Mouse (Mus musculus) megakaryocyte, adult 5-6 weeks (primary cell): Measurements from ENCODE around the gene Slc6a19. TPM values are rescaled to one million over a fixed set of nuclear protein-coding genes. Genes with fewer than 3 reads are reported as not detected.
"Not testable (repeated sequence)": the region's sequence is repeated elsewhere in the genome, so short reads cannot be mapped to it uniquely, and the experiment has no call there.

ENCODE experiments used
- ATAC-seq: 2 replicates; pipeline ENCODE4 v1.8.0; 2016; ENCODE audit warnings: mild to moderate bottlenecking, inconsistent platforms; ENCODE audit not compliant: poor library complexity, severe bottlenecking
- total RNA-seq, 2 experiments: library from RNA; stranded (forward) in 1 of 2; stranded (reverse) in 1 of 2; fragments of 153-499, 151-499 nt in 1 of 2; fragments of 221-1000, 200-1000 nt in 1 of 2; gene quantifications; 2 replicates each; pipeline versions ENCODE4 v1.2.3 to v1.2.4; 2015 to 2017

Slc6a19 gene
- total RNA-seq, 2 experiments from 2014 or later, result 0.04 TPM; not detected in 1

DNA sequence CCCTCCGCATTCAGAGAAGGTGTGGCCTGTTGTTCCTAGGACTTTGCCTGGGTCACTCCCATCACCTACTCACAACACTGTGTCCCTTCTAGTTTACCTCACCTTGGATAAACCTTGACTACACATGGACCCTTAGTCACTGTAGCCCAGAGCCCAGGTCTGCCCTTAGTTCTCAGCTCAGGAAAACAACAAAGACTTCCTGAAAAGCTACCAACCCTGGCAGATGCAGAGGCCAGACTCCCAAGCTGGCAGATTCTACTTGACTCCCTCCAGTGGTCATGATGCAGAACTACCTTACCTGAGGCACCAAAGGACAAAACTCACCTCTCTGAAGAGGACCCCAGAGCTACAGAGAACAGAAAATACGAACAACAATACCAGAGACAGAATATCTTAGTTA is 9.4 kb upstream of the Slc6a19 start:
- ATAC-seq, result peak; percentile 35; the same call in 1 of the 2 replicates

DNA sequence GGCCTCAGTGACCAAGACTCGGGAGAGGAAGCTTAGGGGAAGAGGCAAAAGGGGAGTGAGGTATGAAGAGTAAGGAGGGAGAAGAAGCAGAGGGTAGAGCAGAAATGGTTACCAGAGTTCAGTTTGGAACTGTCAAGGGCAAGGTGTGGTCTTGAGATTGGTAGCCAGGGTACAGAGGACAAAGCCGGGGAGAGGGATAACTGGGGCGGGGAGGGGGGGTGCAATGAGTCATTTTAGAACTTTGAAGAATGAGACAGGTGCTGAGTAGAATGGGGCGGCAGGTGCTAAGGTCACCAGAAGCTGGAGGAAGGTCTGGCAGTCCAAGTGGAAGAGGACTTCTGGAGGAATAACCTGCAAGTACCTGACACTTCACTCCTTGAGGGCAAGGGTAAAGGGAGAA is 8.5 kb upstream of the Slc6a19 start:
- no peak for ATAC-seq

DNA sequence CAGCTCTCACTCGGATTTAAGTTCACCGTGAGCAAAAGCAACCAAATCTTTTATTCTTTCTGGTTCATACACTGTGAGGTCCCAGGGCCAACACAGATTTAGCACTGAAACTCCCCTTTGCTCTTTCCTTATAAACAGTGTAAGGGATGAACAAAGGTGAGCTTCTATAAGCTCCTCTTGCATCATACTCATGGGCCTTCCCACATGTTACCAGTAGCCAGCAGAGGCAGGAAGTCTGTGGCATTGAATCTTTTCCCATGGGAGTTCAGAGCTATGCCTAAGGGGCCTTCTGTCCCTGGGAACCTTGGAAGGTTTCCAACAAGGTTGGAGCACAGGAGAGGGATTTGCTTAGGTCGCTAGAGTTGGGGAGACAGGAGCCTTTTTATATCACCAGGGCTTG is 7.6 kb upstream of the Slc6a19 start:
- no peak for ATAC-seq

DNA sequence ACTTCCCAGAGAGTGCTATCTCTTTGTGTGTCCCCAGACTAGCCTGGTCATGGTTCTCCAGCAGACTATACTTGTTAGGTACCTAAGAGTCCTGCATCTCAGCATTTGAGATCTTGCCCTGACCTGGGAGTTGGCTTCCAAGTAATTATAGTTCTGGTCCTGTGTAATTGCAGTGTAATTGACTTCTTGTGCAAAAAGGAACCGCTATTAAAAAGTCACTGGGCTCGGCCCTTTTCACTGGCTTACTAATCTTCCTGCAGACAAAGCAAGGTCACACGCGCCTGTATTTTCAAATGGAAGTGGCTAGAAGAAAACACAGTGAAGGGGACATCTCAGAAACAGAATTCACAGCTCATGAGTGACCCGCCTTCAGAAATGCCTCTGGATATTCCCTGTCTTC is 7.1 kb upstream of the Slc6a19 start:
- ATAC-seq, result no peak

DNA sequence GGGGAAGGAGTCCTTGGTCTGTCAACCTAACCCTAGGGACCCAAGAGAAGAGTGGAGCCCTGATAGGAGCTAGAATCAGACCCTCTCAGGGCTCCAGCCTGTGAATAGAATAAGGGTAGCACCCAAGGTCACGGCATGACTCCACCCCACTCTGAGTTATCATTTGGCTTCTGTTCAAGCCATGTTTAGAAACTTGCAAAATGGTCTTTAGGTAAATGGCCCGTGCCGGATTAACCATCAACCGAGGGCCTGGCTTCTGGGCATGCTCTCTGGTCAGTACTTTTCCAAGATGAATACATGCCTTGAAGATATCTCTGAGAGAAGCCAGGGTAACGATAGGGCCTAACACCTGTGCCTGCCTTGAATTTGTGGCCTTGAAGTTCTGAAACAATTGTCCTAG is 6.6 kb upstream of the Slc6a19 start:
- ATAC-seq, result no peak

DNA sequence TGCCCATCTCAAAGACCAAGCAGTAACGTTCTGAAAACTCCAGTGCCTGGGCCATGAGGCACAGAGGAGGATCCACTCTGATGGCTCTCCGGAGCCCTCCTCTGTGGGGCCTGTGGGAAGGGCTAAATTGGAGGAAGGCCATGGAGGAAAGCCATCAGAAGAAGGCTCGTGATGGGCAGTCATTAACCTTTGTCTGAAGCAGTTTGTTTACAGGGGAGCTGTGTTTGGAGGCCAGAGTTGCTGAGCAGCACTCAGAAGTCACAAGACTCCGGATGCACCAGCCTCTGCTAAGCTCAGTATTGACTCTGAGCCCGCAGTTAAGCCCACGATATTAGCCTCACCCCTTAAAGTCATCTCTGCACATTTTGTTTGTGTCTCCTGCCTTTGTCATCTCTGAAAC is 4.8 kb upstream of the Slc6a19 start:
- ATAC-seq, result no peak

DNA sequence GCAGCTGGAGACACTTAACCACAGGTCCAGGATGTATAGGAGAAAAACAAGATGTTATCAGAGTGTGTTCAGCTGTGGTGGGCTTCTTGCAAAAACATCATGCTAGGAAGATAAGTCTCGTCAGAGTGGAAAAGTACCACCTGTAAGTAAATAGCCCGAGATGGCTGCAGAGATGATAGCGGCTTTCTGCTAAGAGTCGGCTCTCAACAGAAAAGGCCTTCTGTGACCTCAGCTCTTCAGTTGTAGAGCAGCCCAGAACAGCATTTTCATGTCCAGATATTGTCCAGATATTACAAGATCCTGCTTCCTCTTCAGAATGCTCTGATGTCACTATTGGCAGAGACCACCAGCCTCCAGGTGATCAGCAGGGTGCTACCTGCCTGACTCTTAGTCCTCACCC is 1.2 kb downstream of the Slc6a19 start:
- ATAC-seq, result not testable (repeated sequence)

DNA sequence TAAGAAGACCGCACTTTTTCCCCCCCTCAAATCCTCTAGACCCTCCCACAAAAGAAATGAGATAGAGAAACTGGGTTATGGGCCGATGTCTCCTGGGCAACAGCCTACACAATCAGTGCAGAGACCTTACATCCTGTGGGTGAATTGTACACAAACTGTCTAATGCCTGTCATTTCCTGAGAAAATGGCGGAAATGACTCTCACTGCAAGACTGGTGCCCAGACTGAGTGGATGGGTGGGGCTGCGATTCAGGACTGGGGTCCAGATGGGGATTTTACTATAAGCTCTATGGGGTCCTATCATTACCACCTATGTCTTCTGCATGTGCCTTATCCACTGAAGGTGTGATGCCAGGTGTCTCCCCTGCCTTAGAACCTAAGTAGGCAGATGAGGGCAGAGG is 1.9 kb downstream of the Slc6a19 start:
- no peak for ATAC-seq

DNA sequence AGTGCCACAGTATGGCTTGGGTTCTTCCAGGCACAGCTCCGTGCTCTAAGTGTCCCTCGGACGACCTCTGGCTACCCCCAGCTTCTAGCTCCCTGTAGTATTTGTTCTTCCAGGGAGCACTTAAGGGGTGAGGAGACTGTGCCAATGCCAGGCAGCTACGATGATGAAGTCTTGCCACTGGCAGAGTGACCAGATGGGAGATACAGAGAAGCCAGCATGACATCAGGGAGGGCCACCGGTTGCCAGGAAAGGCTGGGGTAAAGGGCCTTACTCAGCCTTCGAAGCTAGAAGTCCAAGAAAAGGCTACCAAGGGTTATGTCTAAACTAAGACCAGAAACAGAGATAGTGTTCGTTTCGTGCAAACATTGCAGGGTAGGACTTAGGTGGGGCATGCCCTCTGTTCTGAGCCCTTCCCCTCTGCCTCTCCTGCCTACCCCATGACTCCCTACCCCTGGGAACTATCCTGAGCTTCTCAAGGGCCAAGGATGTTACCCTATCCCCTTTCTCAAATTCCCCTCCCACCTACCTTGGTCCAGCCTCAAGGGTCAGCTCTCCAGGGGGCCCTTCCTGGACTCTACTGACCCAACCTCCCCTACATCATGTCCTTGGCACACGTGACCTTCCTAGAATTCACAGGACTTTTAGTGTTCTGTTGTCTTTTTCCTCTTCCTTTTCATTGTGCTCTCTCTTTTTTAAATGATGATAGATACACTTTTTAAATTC is 3.3 kb downstream of the Slc6a19 start:
- ATAC-seq, result no peak

DNA sequence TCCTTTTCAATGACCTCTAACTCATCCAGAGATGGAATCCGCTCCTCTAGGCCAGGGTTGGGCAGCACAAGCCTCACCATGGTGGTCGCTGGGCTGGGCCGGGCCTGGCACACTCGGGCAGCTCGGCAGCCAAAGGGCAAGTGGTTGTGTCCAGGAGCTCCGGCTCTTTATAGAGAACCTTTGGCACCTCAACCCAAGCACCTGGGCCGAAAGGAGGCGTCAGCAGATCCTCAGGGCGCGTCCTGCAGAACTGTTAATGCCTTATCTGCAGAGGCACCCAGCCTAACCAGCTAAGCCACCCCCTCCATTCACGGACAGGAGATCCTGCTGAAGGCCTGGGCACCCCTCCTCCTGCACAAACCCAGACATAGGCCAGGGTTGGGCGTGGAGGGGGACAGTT is 4.1 kb downstream of the Slc6a19 start:
- no peak for ATAC-seq

DNA sequence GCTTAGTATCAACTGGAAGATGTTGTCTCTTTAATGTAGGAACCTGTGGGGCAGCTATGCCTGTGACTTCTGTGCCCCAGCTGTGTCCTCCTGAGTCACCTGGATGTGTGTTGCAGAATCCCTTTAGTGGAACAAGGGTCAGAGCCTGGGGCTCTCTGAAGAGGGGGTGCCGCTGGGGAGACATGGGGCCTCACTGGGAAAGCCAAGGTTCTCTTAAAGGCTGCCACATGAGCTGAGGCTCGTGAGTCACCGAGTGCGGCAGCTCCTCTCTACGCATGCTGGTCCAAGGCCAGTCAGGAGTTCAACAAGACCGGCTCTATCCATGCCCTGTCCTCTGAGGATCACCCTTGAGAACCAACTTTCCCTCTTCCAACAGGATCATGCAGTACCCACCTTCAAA is 5.0 kb downstream of the Slc6a19 start:
- no peak for ATAC-seq

DNA sequence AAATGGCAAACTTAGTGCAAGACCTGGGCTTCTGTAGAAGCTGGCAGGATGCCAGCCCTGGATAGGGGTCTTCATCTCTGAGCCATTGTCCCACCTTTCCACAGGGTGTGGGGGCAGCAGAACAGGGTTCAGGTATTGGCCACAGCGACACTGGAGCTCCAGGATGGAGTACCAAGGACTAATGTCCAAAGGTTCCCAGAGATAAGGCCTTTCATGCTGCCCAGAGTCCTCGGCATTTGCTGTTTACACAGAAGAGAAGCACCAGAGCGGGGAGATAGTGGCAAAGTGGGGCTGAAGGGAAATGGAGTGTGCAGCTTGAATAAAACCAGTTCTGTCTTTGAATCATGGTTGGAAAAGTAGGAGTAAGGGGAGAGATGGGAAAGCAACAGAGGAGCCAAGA is 8.1 kb downstream of the Slc6a19 start:
- no peak for ATAC-seq

DNA sequence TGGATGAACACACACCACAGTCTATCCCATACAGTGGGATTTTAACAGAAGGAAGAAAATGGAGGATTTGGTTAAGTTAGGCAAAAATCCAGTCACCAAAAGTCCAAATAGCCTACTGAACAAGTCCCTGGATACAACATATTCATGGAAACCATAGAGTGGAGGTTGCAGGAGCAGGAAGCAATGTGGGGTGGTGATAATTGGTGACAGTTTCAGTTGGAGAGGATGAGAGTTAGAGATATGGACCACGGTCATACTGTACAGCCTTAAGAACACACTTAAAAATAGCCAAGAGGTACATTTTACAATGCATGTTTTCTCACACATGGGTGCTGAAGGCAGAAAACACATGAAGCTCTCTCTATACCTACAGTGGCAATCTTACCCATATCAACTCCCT is 9.7 kb downstream of the Slc6a19 start:
- ATAC-seq, result no peak

DNA sequence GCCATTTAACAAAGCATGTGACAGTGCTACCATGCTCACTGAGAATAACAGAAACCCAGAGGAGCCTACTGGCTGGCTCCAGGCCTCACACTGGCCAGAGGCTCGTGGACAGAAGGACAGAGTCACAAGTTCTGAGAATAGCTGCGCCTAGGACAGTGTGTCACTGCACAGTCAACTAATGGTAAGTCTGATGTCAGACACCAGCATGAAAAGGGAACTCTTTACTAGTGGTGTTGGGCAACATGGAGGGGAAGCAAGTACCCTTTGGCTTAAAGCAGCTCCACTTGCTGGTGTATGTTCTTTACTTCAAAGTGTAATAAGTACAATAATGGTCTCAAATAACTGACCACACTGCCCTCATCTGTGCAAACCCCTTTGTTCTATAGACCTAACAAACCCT is 11.3 kb downstream of the Slc6a19 start:
- peak; percentile 82 for ATAC-seq

DNA sequence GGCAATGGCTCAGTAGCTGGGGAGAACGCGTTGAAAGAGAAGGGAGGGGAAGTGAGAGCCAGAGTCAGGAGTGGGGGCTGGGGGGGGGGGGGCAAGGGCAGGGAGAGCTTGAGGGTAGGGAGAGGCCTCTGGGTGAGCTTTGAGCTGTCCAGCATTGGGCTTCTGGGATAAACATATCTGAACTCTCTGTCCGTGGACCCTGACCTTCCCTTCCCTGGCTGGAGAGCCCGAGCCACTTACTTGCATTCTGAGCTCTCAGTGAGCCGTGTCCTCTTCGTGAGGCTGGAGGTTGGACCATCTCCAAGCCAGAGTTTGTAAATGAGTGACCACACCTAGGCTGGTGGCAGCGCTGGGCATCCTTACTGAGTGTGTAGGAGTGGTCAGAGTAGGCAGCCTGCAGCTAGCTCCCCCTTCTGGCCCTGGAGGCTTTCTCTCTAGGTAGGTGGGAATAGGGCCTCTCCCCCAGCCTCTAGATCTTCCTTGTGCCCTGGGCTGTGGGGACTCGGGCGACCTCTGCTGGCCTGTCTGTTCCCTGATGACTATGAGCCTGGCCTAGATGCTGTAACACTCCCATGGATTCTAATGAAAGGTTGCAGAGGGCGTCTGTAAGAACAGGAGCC is 12.3 kb downstream of the Slc6a19 start:
- peak; percentile 77 for ATAC-seq

DNA sequence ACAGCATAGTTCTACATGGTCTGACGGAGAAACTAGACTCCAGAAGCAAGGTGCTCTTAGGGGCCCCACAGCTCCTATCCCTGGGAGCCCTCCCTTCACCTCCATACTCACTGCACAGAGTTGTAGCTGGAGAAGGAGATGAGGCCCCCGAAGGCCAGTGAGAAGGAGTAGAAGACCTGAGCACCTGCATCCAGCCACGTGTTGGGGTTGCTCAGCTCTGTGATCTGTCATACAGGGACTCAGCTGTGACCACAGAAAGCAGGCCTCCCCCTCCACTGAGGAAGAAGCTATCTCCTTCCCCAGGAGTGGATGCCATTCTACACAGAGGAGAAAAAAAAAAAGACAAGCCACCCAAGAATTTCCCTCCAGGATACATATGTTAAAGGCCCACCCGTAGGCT is 15.7 kb downstream of the Slc6a19 start:
- no peak for ATAC-seq

DNA sequence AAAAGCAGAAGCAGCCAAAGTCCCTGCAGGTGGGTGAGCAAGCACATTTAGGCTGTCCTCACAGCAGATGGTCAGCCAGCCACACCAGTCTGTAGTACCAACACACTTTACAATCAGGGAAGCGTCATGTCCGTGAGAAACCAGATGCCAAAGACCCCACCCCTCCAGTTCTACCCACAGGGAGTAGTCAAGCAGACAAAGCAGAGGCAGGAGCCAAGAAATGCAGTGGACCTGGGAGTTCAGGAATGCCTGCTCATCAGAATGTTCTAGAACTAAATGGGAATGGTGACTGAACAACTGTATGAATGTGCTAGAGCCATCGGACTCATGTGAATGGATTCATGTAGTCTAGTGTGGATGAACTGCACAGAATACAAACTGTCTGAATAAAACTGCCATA is 17.1 kb downstream of the Slc6a19 start:
- ATAC-seq, result no peak

DNA sequence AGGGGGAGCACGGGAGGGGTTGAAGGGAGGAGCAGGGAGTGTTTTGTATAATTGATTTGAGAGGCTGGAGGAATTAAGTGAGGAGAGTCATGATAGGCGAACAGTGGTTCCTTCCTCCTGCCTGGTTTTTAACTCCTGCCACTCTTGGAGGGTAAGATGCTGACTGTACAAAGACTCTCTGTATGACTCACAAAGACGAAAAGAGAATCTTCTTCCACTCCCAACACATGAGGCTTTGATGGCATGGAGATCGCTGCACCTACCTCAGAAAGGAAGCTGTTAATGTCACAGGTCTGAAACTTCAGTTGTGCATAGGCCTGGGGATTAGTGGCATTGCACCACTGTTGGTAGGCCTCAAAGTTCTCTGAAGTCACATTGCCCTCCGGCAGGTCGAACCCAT is 19.2 kb downstream of the Slc6a19 start:
- ATAC-seq, result no peak

DNA sequence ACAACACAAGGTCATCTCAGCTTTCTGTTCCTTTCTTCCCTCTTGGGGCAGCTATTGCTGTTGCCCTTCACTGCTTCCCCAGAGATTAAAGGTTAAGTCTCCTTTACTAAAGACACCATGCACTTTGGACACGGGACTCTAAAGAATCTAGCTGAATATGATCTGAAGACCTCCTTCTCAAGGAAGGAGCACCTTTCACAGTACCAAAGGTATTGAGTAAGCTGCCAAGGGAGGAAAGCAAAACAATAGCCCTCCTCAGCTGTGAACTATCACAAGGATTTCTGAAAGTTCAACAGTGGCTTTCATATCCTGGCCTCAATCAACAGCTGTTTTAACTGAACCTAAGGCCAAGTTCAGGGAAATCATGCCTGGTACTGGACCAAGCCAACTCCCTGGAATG is 20.3 kb downstream of the Slc6a19 start:
- ATAC-seq, result no peak

DNA sequence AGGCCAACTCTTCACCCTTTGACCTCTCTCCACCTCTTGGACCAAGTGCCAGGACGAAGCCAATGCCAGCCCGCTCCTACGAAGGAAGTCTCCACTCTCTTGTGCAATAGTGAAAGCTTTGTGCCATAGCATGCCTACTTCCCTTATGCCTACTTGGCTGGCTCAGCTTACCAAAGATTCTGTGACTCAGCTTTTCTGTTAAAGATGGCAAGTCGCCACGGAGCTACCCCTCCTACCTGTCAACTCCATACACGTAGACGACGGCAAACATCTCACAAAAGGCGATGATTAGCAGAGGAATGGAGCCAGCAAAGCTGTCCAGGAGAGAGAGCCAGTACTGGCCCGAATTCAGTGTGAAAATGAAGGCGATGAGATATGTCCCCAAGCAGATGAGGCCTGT is 21.0 kb downstream of the Slc6a19 start:
- ATAC-seq, result peak; percentile 98

DNA sequence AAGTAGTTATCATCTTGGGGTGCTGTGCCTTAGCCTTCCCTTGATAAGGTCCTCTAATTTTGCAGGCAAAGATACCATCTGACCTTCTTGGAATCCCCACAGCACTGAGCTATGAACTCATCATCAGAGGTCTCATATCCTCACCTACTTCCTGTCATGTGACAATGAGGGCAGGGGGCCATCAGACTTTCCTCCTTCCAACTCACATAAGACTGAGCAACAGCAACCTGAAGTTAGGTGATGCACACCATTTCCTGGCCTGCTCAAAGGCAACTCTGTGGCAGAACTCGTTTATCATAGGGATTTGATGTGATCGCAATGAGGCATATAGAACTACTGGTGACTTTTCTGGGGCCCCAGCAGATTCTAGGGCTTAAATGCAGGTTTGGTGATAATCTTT is 22.4 kb downstream of the Slc6a19 start:
- ATAC-seq, result no peak

DNA sequence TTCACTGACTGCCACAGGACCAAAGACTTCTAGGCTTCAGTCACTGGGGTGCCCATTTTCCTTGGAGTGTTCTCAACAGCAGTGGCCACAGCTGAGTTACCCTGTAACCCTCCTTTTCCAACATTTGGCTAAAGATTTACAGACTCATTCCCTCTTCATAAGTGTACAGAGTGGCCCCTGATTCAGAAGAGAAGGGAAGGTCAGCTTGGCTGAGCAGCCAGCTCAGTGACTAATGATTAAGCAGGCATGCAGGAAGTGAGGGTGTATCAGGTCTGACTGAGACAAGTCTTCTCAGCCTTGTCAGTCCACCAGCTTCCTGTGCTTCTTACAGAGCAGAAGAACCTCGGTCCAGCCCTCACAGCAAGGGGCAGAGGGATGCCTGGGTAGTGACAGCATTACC is 24.3 kb downstream of the Slc6a19 start:
- ATAC-seq, result no peak

DNA sequence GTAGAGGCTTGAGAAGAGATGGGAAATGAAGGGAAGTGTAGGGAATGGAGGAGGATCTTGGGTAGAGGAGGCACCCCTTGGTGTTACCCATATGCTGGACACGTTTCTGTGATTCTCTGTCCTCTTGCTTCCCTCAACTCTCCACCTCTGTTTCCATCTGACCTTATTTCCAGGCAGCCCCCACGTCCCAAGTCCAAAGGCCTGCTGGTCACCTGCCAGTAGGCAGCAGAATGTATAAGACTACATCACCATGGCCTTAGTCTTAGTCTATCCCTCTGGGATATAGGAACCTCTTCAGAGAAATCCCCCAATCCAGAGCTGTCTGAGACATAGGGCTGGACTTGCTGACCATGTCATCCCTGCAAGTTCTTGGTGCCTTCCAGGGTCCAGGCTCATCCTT is 25.4 kb downstream of the Slc6a19 start:
- ATAC-seq, result no peak
